Mouse (Mus musculus) left cerebral cortex, adult 9 months (tissue): ENCODE results near the gene Chd5.
A peak's percentile ranks its signal among the peaks of the same experiment; 100 is the strongest.

Experiments
- DNase-seq, 2 experiments: peaks; one replicate each; pipeline ENCODE4 v3.0.0; 2022; ENCODE audit warnings: low spot score in 2 of 2

The Chd5 gene

DNA sequence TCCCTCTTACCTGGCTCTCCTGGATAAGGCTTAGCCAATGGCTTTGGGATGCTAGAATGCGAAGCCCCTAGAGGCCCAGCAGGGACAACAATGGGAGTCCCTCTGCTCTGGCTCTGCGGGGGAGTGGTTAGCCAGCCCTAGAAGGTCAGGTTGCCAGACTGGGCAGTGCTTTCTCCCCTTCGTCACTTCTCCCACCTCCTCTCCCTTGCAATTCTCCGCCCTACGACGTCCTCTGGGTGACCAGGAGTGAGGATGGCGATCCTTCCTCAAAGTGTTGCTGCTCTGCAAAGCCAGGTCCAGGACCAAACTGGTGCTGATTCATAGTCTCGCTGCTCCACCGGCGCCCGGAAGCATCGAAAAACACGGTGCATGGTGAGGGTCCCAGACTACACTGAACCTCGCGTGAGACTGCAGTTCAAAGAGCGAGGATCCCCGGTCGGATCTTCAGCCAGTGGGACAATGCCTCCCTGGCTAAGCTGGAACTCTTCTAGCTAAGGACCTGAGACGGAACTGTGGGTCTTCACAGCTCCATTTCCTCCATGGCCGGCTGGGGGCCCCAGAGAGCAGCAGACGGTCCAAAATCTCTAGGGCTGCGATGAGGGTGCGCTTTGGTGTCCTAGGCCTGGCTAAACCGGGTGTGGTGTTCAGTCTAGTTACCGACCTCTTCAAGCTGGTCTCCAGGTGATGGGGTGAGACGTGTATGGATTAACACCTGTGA is 19.8 kb upstream of the Chd5 start, which contains the start of gene Rnf207:
Gene Rnf207 (minus strand): TSS at position 477 of the 718 bp plus-strand sequence.
- peak in 1 of 2 experiments; percentile 62 for DNase-seq

DNA sequence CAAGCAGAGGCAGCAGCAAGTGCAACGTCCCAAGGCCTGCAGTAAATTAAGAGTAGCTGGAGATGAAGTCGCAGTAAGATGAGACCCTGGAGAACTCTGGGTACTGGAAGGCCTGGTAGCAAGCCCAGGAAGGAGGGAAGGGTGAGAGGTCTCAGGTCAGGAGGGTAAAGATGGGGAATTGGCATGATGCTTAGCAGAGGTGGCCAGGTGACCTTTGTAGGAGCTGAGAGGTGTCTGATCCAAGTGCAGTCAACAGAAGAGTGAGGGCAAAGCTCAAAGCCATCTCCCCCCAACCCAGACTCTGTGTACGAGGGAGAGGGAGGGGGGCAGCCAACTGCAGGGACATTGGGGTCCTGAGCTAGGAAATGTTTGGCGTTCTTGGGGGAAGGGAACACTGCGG is 17.0 kb upstream of the Chd5 start:
- DNase-seq: no peak

DNA sequence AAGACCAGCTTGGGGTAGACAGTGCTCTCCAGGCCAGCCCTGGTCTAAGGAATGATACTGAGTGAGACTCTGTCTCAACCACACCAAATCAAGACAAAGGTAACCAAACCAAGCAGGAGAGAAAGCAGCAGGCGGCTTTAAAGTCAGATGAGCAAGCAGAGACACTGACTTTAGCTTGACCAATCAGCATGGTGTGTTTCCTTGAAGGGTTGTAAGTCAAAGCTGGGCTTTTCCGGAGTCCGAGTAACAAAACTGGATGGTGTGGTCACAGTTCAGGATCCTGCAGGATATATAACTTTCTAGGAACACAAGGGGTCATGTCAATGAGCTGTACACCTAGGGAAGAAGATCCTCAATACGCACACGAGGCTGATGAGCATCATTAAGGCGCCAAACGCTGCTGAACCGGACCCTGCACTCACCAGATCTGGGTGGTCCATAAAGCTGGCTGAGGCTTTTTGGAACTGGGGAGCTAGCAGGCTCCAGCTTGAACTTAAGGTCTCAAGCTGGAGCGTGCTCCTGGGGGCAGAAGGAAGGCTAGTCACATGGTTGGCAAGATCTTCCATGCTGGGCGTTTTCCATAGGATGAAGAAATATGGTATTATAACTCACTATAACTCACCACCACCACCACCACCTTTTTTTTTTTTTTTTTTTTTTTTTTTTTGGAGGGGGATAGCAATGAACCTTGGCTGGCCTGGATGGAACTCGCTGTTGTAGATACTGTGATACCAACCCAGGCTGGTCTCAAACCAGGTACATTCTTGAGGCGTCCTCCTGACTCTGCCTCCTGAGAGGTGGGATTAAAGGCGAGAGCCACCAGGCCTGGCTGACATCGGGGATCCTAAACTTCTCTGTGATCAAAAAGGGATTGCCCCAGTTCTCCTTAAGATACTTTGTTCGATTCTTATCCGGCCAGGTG is 13.5 kb upstream of the Chd5 start:
- DNase-seq: no peak

DNA sequence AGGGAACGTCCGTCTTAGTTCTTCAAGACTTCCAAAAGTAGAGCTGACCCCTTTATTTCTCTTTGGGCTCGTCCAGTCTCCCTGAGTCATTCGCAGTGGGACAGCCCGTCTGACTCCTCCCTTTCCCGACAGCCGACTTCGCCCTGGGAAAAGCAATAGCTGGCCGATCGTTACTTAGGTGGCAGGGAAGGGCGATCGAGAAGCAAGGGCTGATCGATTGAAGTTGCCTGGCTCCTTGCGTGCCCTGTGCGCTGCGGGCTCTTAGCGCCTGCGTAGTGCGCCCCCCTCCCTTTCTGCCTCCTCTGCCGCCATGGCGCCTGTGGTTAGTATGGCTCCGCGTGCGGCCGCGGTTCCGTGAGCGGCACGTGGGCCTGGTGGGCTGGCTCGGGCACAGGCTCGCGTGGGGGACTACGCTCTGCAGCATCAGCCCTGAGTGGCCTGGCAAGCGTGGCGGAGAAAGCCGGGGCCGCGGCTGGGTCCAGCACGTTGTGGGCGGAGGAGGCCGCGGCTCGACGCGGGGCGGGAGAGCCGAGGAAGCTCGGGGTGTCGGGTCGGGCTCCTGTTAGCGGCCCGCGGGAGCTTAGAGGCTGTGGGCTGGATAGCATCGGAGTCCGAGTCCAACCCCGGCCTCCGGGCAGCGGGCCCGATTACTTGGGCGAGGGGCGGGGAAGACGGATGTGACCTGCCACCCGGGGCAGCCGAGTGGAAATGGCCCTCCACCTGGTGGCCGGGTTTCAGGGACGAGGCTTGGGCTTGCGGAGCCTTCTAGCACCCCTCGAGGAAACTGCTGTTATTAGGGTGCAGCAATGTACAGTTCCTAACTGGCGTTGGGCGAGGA is 12.7 kb upstream of the Chd5 start, which contains the start of gene Rpl22:
Gene Rpl22 (plus strand): TSS at position 169 of the 838 bp plus-strand sequence.
- DNase-seq: peak; percentile 92 to 97

- DNase-seq: no peak
These were observed 11.9 kb upstream of the Chd5 start for GRCm38 (mm10) chr4:152326543-152326942.

GRCm38 (mm10) chr4:152328691-152329090 is 9.8 kb upstream of the Chd5 start:
- DNase-seq: no peak

DNA sequence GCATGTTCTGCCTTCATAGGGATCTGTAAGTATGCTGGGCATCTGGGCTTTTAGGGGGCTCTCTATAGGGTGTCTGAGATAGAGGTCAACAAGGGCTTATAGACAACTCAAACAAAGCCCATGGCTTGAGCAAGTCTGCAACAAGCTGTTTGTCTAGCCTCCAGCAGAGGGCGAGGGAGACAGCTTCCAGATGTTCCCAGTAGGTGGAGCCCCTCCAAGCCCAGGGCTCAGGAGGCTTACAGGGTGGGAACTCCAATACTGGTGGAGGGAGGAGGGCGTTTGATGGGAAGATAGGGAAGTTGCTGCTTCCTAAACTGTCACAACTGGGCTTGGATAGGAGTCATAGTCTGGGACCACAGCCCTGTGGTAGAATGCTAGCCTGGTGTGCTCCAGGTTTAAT is 5.5 kb upstream of the Chd5 start:
- DNase-seq: peak in 1 of 2 experiments; percentile 73

GRCm38 (mm10) chr4:152333587-152333986 is 4.9 kb upstream of the Chd5 start:
- DNase-seq: no peak

- no peak for DNase-seq
These were observed 679 bp upstream of the Chd5 start for GRCm38 (mm10) chr4:152337772-152338171.

- no peak for DNase-seq
These were observed 891 bp downstream of the Chd5 start for GRCm38 (mm10) chr4:152339293-152339790.

- DNase-seq: no peak
These were observed 2.3 kb downstream of the Chd5 start for GRCm38 (mm10) chr4:152340584-152341284.

DNA sequence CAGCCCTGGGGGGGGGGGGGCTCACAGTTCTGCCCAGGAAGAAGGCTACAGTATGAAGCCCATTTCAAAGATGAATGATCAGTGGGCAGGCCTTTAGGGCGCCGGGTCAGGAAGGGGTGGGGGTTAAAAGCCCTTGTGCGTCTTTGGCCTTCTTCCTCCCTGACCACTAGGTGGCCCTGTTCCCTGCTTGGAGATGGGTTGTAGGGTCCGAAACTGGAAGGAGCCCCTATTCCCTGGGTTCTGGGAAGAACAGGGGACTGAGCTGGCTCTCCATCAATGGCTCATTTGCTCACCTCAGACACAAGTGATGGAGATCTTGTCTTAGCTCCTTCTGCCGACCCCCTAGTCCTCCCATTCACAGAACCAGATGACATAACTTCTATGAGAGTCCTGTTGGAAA is 4.8 kb downstream of the Chd5 start:
- no peak for DNase-seq

DNA sequence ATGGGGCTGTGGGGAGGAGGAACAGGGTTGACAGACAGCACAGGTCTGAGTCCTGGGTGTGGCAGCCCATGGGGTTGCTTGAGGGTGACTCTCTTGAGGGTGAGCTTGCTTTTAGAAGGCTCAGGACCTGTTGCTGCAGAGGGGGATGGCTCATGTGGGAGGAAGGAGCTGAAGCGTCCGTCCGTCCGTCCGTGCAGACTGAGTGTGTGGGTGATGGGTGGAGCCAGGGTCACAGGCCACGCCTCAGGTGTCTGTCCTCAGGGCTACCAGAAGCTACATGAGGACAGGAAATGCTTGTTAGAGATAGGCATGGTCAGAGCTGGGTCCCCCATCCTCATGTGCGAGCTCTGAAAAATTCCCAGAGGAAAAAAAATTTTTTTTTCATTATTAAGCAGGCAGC is 6.2 kb downstream of the Chd5 start:
- no peak for DNase-seq

- DNase-seq: peak in 1 of 2 experiments; percentile 67
These were observed 6.9 kb downstream of the Chd5 start for GRCm38 (mm10) chr4:152345120-152345889.

- peak; percentile 79 to 83 for DNase-seq
These were observed 11.5 kb downstream of the Chd5 start for GRCm38 (mm10) chr4:152349837-152350381.

DNA sequence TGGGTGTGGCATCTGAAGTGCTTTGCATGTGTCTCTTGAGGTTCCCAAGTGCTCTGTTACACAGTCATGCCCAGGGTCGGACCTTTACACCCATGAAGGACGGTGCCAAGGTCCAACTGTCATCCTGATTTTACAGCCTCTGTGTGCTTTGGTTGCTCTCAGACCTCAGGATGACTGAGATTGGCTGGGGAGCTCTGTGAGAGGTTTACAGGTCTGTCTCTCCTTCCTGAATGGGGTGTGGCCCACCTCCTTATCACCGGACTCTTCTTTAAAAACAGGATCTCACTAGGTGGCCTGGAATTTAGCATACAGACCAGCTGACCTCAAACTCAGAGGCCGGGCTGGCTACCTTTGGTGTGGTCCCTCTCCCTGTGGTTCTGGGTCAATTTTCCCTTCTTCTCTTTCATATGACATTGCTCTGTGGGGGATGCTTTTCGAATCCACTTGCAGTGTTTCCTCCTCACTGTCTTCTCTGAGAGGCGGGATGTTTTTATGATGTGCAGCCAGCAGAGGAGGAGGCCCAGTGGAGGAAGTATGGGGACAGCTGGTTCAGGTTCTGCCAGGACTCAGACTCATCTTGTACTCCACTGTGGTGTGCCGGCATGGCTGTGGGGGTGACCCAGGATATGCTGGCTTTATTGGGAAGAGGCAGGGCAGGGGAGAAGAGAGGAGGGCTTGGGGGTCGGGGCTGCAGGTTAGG is 12.4 kb downstream of the Chd5 start:
- DNase-seq: peak in 1 of 2 experiments; percentile 58

GRCm38 (mm10) chr4:152351422-152352305 is 13.2 kb downstream of the Chd5 start:
- DNase-seq: no peak
